ENCODE assay signal across 22 mouse cellular contexts in the genomic region with DNA sequence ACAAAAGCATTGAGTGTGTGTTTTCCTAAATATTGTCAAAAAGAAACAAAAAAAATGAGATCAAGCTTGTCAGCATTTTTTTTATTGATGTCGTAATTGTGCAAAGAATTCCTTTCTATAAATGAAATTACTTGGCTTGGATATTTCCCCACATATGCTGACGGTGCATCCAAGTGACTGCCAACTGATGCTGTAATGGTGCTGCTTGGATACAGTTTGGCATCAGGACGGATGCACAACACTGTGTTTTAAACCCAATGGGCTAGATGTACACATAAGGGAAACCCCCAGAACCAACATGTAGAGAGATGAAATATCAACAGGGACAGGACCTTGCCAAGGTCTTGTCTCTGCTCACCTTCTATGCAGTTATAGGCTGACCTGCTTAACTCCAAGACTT.
DNase-seq lines count a peak whose midpoint lies in the region; ATAC-seq and TF ChIP-seq lines count a peak whose summit lies in the region.
"Had no signal": no experiment of that assay in that cellular context is flagged by ENCODE, and none has a peak within 500 bp of the region (broad histone marks: within the 10 kb centered on the region; RNA-seq: fewer than 3 reads in every experiment).

No protein-coding gene starts in this region.

- H3K9me3 ChIP-seq in forebrain, embryonic 15.5 days: no peaks in the 10 kb centered on the region
- H3K9me3 ChIP-seq in forebrain, embryonic 10.5 days: no peaks in the 10 kb centered on the region
- H3K9me3 ChIP-seq in forebrain, embryonic 16.5 days (ENCODE audit: control insufficient read depth, low read length): no peaks in the 10 kb centered on the region
- H3K9me3 ChIP-seq: embryonic facial prominence, embryonic 12.5 days; heart, embryonic 10.5 days; heart, embryonic 15.5 days; hindbrain, embryonic 15.5 days had no signal

- no peaks in the 10 kb centered on the region for H3K36me3 ChIP-seq in forebrain, embryonic 15.5 days
- H3K36me3 ChIP-seq in forebrain, embryonic 10.5 days (replicated peaks): no peaks in the 10 kb centered on the region
- H3K36me3 ChIP-seq in forebrain, embryonic 16.5 days (ENCODE audit: control insufficient read depth, insufficient read depth): no peaks in the 10 kb centered on the region
- H3K36me3 ChIP-seq: embryonic facial prominence, embryonic 12.5 days; heart, embryonic 10.5 days; heart, embryonic 15.5 days; hindbrain, embryonic 15.5 days had no signal

- H3K4me2 ChIP-seq in forebrain, embryonic 15.5 days (replicated peaks): no peak overlapping the region
- no peak overlapping the region for H3K4me2 ChIP-seq in forebrain, embryonic 16.5 days (ENCODE audit: low read length)
- H3K4me2 ChIP-seq: embryonic facial prominence, embryonic 12.5 days; heart, embryonic 15.5 days; hindbrain, embryonic 15.5 days had no signal

- H3K4me3 ChIP-seq in forebrain, embryonic 15.5 days: no peak overlapping the region
- no peak overlapping the region for H3K4me3 ChIP-seq in forebrain, embryonic 10.5 days
- H3K4me3 ChIP-seq in layer of hippocampus, adult 2 months: no peak overlapping the region
- no peak overlapping the region for H3K4me3 ChIP-seq in forebrain, embryonic 16.5 days (replicated peaks; ENCODE audit: low read length)
- H3K4me3 ChIP-seq: embryonic facial prominence, embryonic 12.5 days; heart, embryonic 10.5 days; heart, embryonic 15.5 days; hindbrain, embryonic 15.5 days had no signal

- DNase-seq in forebrain, embryonic 10.5 days (ENCODE audit: extremely low spot score, low spot score): no peak
- DNase-seq in layer of hippocampus, adult 2 months (ENCODE audit: low spot score in 2 of 2): peak; percentile 35
- DNase-seq in layer of hippocampus, adult 9-10 months (ENCODE audit: low spot score): no peak
- DNase-seq in brain, adult 2 months (ENCODE audit: low read depth, low spot score): peak; percentile 25
- DNase-seq in cerebellum, postnatal 25 days: no peak
- DNase-seq: adrenal gland, postnatal 14 days; cerebellum, adult 11 months; cerebellum, adult 8-10 months; cerebellum, postnatal 14 days; gastrocnemius, postnatal 36 days; heart, adult 18-20 months; heart, postnatal 36 days had no signal

- no peak overlapping the region for H3K27ac ChIP-seq in forebrain, embryonic 15.5 days (replicated peaks)
- no peak overlapping the region for H3K27ac ChIP-seq in forebrain, embryonic 10.5 days
- no peak overlapping the region for H3K27ac ChIP-seq in layer of hippocampus, adult 2 months
- H3K27ac ChIP-seq in forebrain, embryonic 16.5 days (ENCODE audit: low read length): no peak overlapping the region
- H3K27ac ChIP-seq: embryonic facial prominence, embryonic 12.5 days; heart, embryonic 10.5 days; heart, embryonic 15.5 days; hindbrain, embryonic 15.5 days had no signal

- no peak overlapping the region for H3K9ac ChIP-seq in forebrain, embryonic 15.5 days (replicated peaks)
- H3K9ac ChIP-seq in forebrain, embryonic 16.5 days (replicated peaks; ENCODE audit: low read depth, low read length): no peak overlapping the region
- H3K9ac ChIP-seq: embryonic facial prominence, embryonic 12.5 days; heart, embryonic 15.5 days; hindbrain, embryonic 15.5 days had no signal

- no peak for TF ChIP-seq CTCF in layer of hippocampus, adult 2 months (conservative IDR thresholded peaks at IDR 0.05)

- 63% methylated on average over 3 of the region's 3 CpGs for WGBS in forebrain, embryonic 15.5 days
- WGBS in forebrain, embryonic 10.5 days: 88% methylated on average over 3 of the region's 3 CpGs
- 58% methylated on average over 3 of the region's 3 CpGs for WGBS in forebrain, embryonic 16.5 days

- 0 out of 2 replicates have a peak, but pooled peaks cover 2% of the 10 kb centered on the region for H3K4me1 ChIP-seq in forebrain, embryonic 15.5 days
- no peaks in the 10 kb centered on the region for H3K4me1 ChIP-seq in forebrain, embryonic 10.5 days
- H3K4me1 ChIP-seq in forebrain, embryonic 16.5 days (replicated peaks; ENCODE audit: control insufficient read depth, insufficient read depth, low read length): peaks cover 3% of the 10 kb centered on the region
- H3K4me1 ChIP-seq: embryonic facial prominence, embryonic 12.5 days; heart, embryonic 10.5 days; heart, embryonic 15.5 days; hindbrain, embryonic 15.5 days had no signal

- peak; percentile 60; the same call in 1 of the 2 replicates for ATAC-seq in forebrain, embryonic 15.5 days (replicated peaks)
- peak; percentile 72 for ATAC-seq in forebrain, embryonic 16.5 days
- ATAC-seq: activated CD4-positive, CD25-positive, alpha-beta regulatory T cell, adult 4 months; intestine, embryonic 16.5 days; Patski had no signal

- H3K27me3 ChIP-seq in forebrain, embryonic 15.5 days: no peaks in the 10 kb centered on the region
- H3K27me3 ChIP-seq in forebrain, embryonic 10.5 days (ENCODE audit: poor library complexity, severe bottlenecking): no peaks in the 10 kb centered on the region
- H3K27me3 ChIP-seq in forebrain, embryonic 16.5 days (replicated peaks; ENCODE audit: control insufficient read depth, insufficient read depth, low read length): no peaks in the 10 kb centered on the region
- H3K27me3 ChIP-seq: CH12.LX; embryonic facial prominence, embryonic 12.5 days; heart, embryonic 15.5 days; hindbrain, embryonic 15.5 days; Patski had no signal

Comparison
In these comparisons a context has a peak if more than half of its experiments do, and no peak if none do; other contexts are left out.
1. DNase-seq: peak in layer of hippocampus, adult 2 months (2 of 2) and brain, adult 2 months (single experiment); none in forebrain, embryonic 10.5 days (single experiment), layer of hippocampus, adult 9-10 months (single experiment) and cerebellum, postnatal 25 days (0 of 2).